Mouse (Mus musculus) cortical plate, adult 2 months (tissue): ENCODE results near the gene Pecr.
A peak's percentile ranks its signal among the peaks of the same experiment; 100 is the strongest.

Source experiments
- CTCF ChIP-seq: fragments of 200-500 bp; IDR thresholded peaks from 2 replicates; pipeline ENCODE4 v1.5.1; 2011; ENCODE audit warnings: mild to moderate bottlenecking, control low read depth, low read length; ENCODE audit not compliant: insufficient read depth; ENCODE audit errors: extremely low read depth
- POLR2A ChIP-seq: fragments of 200-500 bp; IDR thresholded peaks from 2 replicates; pipeline ENCODE4 v1.6.1; 2011; ENCODE audit warnings: mild to moderate bottlenecking, low read length, control low read depth; ENCODE audit not compliant: insufficient read depth; ENCODE audit errors: extremely low read depth

- TF ChIP-seq POLR2A (peak; percentile 88), CTCF (no peak)
Observed at GRCm38 (mm10) chr1:72283992-72284485, at the start of gene Pecr, which contains the start of gene Tmem169.
